Mouse (Mus musculus): Measurements from ENCODE around the gene Tlr11. TPM values are rescaled to one million over a fixed set of nuclear protein-coding genes. Genes with fewer than 3 reads are reported as not detected.

The Tlr11 gene
- polyA plus RNA-seq (2012; fragmentation: generic; extraction: Trizol) = not detected
- long read RNA-seq, experiment 1 = 0 reads
- long read RNA-seq, experiment 2 = 0 reads

- Histone ChIP-seq H3K79me2 (ENCODE audit: control insufficient read depth, insufficient read depth) (no peaks in the 10 kb centered on the region), H3K27me3 (ENCODE audit: control insufficient read depth, insufficient read depth, insufficient read length) (no peaks in the 10 kb centered on the region), H3K4me3 (ENCODE audit: insufficient read depth, poor library complexity, severe bottlenecking) (no peak within 1 kb of the TSS), H3K36me3 (ENCODE audit: control insufficient read depth, insufficient read depth) (no peaks in the 10 kb centered on the region), H3ac (ENCODE audit: control insufficient read depth, insufficient read length, low read depth) (no peak within 1 kb of the TSS), H3K79me3 (ENCODE audit: low read depth) (no peaks in the 10 kb centered on the region)
- TF ChIP-seq CTCF (IDR thresholded peaks at IDR 0.05; ENCODE audit: control insufficient read depth, insufficient read depth, insufficient read length) (no peak), MYOG (IDR thresholded peaks at IDR 0.05; ENCODE audit: control insufficient read depth, extremely low read depth, insufficient read length) (no peak), USF1 (IDR thresholded peaks at IDR 0.05; ENCODE audit: low read depth) (no peak)
Measured at GRCm38 (mm10) chr14:50357593-50357992, at the start of gene Tlr11. Gene Tlr11 (plus strand): TSS chr14:50357914.

- no peak within 1 kb of the TSS for H3ac ChIP-seq (ENCODE audit: control insufficient read depth, insufficient read length, low read depth)
- no peaks in the 10 kb centered on the region for H3K27me3 ChIP-seq (ENCODE audit: control insufficient read depth, insufficient read depth, insufficient read length)
- no peaks in the 10 kb centered on the region for H3K79me2 ChIP-seq (ENCODE audit: control insufficient read depth, insufficient read depth)
- no peaks in the 10 kb centered on the region for H3K36me3 ChIP-seq (ENCODE audit: control insufficient read depth, insufficient read depth)
- TF ChIP-seq USF1 (IDR thresholded peaks at IDR 0.05; ENCODE audit: low read depth) = no peak
- TF ChIP-seq CTCF (IDR thresholded peaks at IDR 0.05; ENCODE audit: control insufficient read depth, insufficient read depth, insufficient read length) = no peak
- TF ChIP-seq FOSL1 (IDR thresholded peaks at IDR 0.05; ENCODE audit: insufficient read depth, low read length, poor library complexity, severe bottlenecking) = no peak
- TF ChIP-seq CEBPB (IDR thresholded peaks at IDR 0.05; ENCODE audit: low read depth) = no peak
- no peak within 1 kb of the TSS for H3K4me3 ChIP-seq (ENCODE audit: insufficient read depth, poor library complexity, severe bottlenecking)
- no peaks in the 10 kb centered on the region for H3K79me3 ChIP-seq (ENCODE audit: low read depth)
Measured at GRCm38 (mm10) chr14:50326661-50327060, 31.1 kb upstream of the Tlr11 start, which contains the start of gene Olfr734. Gene Olfr734 (minus strand): TSS chr14:50326761.

GRCm38 (mm10) chr14:50348796-50349195 is 8.9 kb upstream of the Tlr11 start, which contains the start of gene Olfr735:
Gene Olfr735 (minus strand): TSS chr14:50348872.
- H3ac ChIP-seq (ENCODE audit: control insufficient read depth, insufficient read length, low read depth) = no peak within 1 kb of the TSS
- no peaks in the 10 kb centered on the region for H3K36me3 ChIP-seq (ENCODE audit: control insufficient read depth, insufficient read depth)
- no peaks in the 10 kb centered on the region for H3K79me3 ChIP-seq (ENCODE audit: low read depth)
- no peaks in the 10 kb centered on the region for H3K27me3 ChIP-seq (ENCODE audit: control insufficient read depth, insufficient read depth, insufficient read length)
- no peak for TF ChIP-seq CTCF (IDR thresholded peaks at IDR 0.05; ENCODE audit: control insufficient read depth, insufficient read depth, insufficient read length)
- TF ChIP-seq MAX (IDR thresholded peaks at IDR 0.05) = no peak
- no peak for TF ChIP-seq CEBPB (IDR thresholded peaks at IDR 0.05; ENCODE audit: low read depth)
- no peak for TF ChIP-seq MYOD1 (IDR thresholded peaks at IDR 0.05; ENCODE audit: control insufficient read depth, insufficient read length, low read depth)
- no peak for TF ChIP-seq USF1 (IDR thresholded peaks at IDR 0.05; ENCODE audit: low read depth)
- no peak for TF ChIP-seq FOSL1 (IDR thresholded peaks at IDR 0.05; ENCODE audit: insufficient read depth, low read length, poor library complexity, severe bottlenecking)
- no peak for TF ChIP-seq MYOG (IDR thresholded peaks at IDR 0.05; ENCODE audit: control insufficient read depth, extremely low read depth, insufficient read length)
- H3K79me2 ChIP-seq (ENCODE audit: control insufficient read depth, insufficient read depth) = no peaks in the 10 kb centered on the region
- no peak within 1 kb of the TSS for H3K4me3 ChIP-seq (ENCODE audit: insufficient read depth, poor library complexity, severe bottlenecking)

GRCm38 (mm10) chr14:50352438-50352837 is 5.3 kb upstream of the Tlr11 start:
- no peaks in the 10 kb centered on the region for H3K27me3 ChIP-seq (ENCODE audit: control insufficient read depth, insufficient read depth, insufficient read length)
- H3ac ChIP-seq (ENCODE audit: control insufficient read depth, insufficient read length, low read depth) = no peak overlapping the region
- TF ChIP-seq CEBPB (IDR thresholded peaks at IDR 0.05; ENCODE audit: low read depth) (no peak), FOSL1 (IDR thresholded peaks at IDR 0.05; ENCODE audit: insufficient read depth, low read length, poor library complexity, severe bottlenecking) (no peak), USF1 (IDR thresholded peaks at IDR 0.05; ENCODE audit: low read depth) (no peak), CTCF (IDR thresholded peaks at IDR 0.05; ENCODE audit: control insufficient read depth, insufficient read depth, insufficient read length) (no peak), MYOD1 (IDR thresholded peaks at IDR 0.05; ENCODE audit: control insufficient read depth, insufficient read length, low read depth) (no peak), MAX (IDR thresholded peaks at IDR 0.05) (no peak), MYOG (IDR thresholded peaks at IDR 0.05; ENCODE audit: control insufficient read depth, extremely low read depth, insufficient read length) (no peak)
- no peak overlapping the region for H3K4me3 ChIP-seq (ENCODE audit: insufficient read depth, poor library complexity, severe bottlenecking)
- H3K79me3 ChIP-seq (ENCODE audit: low read depth) = no peaks in the 10 kb centered on the region
- H3K79me2 ChIP-seq (ENCODE audit: control insufficient read depth, insufficient read depth) = no peaks in the 10 kb centered on the region
- H3K36me3 ChIP-seq (ENCODE audit: control insufficient read depth, insufficient read depth) = no peaks in the 10 kb centered on the region

- H3K79me3 ChIP-seq (ENCODE audit: low read depth) = no peaks in the 10 kb centered on the region
- no peaks in the 10 kb centered on the region for H3K36me3 ChIP-seq (ENCODE audit: control insufficient read depth, insufficient read depth)
- no peak overlapping the region for H3K4me3 ChIP-seq (ENCODE audit: insufficient read depth, poor library complexity, severe bottlenecking)
- no peak for TF ChIP-seq MYOD1 (IDR thresholded peaks at IDR 0.05; ENCODE audit: control insufficient read depth, insufficient read length, low read depth)
- TF ChIP-seq USF1 (IDR thresholded peaks at IDR 0.05; ENCODE audit: low read depth) = no peak
- TF ChIP-seq CTCF (IDR thresholded peaks at IDR 0.05; ENCODE audit: control insufficient read depth, insufficient read depth, insufficient read length) = no peak
- no peak for TF ChIP-seq MYOG (IDR thresholded peaks at IDR 0.05; ENCODE audit: control insufficient read depth, extremely low read depth, insufficient read length)
- no peak for TF ChIP-seq CEBPB (IDR thresholded peaks at IDR 0.05; ENCODE audit: low read depth)
- no peak for TF ChIP-seq MAX (IDR thresholded peaks at IDR 0.05)
- no peak for TF ChIP-seq FOSL1 (IDR thresholded peaks at IDR 0.05; ENCODE audit: insufficient read depth, low read length, poor library complexity, severe bottlenecking)
- H3K27me3 ChIP-seq (ENCODE audit: control insufficient read depth, insufficient read depth, insufficient read length) = no peaks in the 10 kb centered on the region
- no peaks in the 10 kb centered on the region for H3K79me2 ChIP-seq (ENCODE audit: control insufficient read depth, insufficient read depth)
- no peak overlapping the region for H3ac ChIP-seq (ENCODE audit: control insufficient read depth, insufficient read length, low read depth)
Measured at GRCm38 (mm10) chr14:50356725-50357124, 989 bp upstream of the Tlr11 start.

GRCm38 (mm10) chr14:50360480-50360879 is 2.8 kb downstream of the Tlr11 start:
- H3K79me3 ChIP-seq (ENCODE audit: low read depth) = no peaks in the 10 kb centered on the region
- no peak overlapping the region for H3K4me3 ChIP-seq (ENCODE audit: insufficient read depth, poor library complexity, severe bottlenecking)
- no peak overlapping the region for H3ac ChIP-seq (ENCODE audit: control insufficient read depth, insufficient read length, low read depth)
- no peaks in the 10 kb centered on the region for H3K79me2 ChIP-seq (ENCODE audit: control insufficient read depth, insufficient read depth)
- no peaks in the 10 kb centered on the region for H3K27me3 ChIP-seq (ENCODE audit: control insufficient read depth, insufficient read depth, insufficient read length)
- no peak for TF ChIP-seq USF1 (IDR thresholded peaks at IDR 0.05; ENCODE audit: low read depth)
- H3K36me3 ChIP-seq (ENCODE audit: control insufficient read depth, insufficient read depth) = no peaks in the 10 kb centered on the region
